Comparison of ENCODE assay signal across 8 mouse cellular contexts in the genomic region with DNA sequence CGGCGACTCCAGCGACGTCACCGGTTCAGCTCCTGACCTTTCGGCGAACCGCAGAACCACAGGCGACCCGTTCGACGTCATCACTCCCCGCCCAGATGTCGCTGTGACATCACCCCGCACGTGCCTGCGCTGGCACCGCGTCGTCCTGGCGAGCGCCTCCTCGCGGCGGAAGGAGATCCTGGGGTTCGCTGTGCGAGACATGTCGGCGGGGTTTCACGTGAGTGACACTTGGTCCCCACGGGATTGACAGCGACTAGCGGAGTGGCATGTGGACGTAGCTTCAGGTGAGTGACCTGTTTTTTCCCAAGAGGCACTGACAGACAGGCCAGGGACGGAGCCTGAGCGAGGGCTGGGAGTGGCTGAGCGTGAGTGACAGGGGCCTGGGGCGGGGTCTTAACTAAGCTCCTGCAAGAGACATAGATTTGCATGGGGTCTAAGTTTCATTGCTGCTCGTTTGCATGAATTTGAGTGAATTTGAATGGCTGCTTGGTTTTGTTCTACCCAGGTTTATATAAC.
DNase-seq lines count a peak whose midpoint lies in the region.

No protein-coding gene starts in this region.

- peaks cover 3% of the 10 kb centered on the region for H3K27me3 ChIP-seq in megakaryocyte, embryonic 14.5 days (replicated peaks)

- peaks cover 35% of the 10 kb centered on the region for H3K9me3 ChIP-seq in megakaryocyte, embryonic 14.5 days

- H3K36me3 ChIP-seq in megakaryocyte, embryonic 14.5 days (replicated peaks; ENCODE audit: low read length) = peaks cover 43% of the 10 kb centered on the region

- H3K4me1 ChIP-seq in megakaryocyte, embryonic 14.5 days = peaks cover 53% of the 10 kb centered on the region

- DNase-seq in ZHBTc4 (ENCODE audit: low read depth, low spot score) = peak; percentile 95
- DNase-seq in cerebellum, postnatal 36 days = peak; percentile 96 to 97
- peak; percentile 86 to 87 for DNase-seq in gastrocnemius, adult 8-10 months (ENCODE audit: low spot score in 2 of 2)
- peak; percentile 69 for DNase-seq in hindlimb bud, embryonic 11.5 days (ENCODE audit: extremely low spot score, low read depth, low spot score)
- DNase-seq in left cerebral cortex, adult 8-10 months (ENCODE audit: low spot score in 2 of 2) = peak; percentile 93 to 98
- DNase-seq in right cerebral cortex, postnatal 25 days = peak; percentile 95
- DNase-seq in urinary bladder, postnatal 4 days (ENCODE audit: low spot score in 2 of 2) = peak; percentile 89 to 95

- peak overlapping the region; percentile 92 for H3K4me3 ChIP-seq in megakaryocyte, embryonic 14.5 days (replicated peaks)

Comparison
In these comparisons a context has a peak if more than half of its experiments do, and no peak if none do; other contexts are left out.
1. Peak in every context shown above with its lines: DNase-seq and H3K4me3 ChIP-seq.